Mouse (Mus musculus) spleen, postnatal 10 days (tissue): ENCODE data around the gene Ryk.

Source experiments
- DNase-seq, 2 experiments: peaks; one replicate each; pipeline ENCODE4 v3.0.0; 2021 to 2022; ENCODE audit warnings: low spot score in 2 of 2

Ryk gene

DNA sequence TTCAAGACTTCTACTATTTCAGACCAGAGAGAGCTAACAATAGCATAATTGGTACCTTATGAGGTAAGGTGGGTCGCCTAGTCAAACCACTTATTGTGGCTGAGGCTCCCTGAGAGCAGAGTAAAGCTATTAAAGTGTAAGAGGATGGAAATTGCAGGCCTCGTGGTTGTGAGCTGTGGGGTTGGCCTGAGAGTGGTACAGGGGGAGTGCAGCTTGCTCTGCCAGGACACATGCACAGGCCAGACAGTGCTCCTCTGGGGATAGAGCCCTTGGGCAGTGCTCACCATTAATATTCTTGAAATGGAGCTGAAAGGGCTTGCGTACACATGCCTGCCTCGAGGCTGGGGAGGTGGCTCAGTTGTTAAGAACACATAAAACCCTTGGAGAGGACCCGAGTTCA lies 23.6 kb downstream of the Ryk start:
- no peak for DNase-seq

DNA sequence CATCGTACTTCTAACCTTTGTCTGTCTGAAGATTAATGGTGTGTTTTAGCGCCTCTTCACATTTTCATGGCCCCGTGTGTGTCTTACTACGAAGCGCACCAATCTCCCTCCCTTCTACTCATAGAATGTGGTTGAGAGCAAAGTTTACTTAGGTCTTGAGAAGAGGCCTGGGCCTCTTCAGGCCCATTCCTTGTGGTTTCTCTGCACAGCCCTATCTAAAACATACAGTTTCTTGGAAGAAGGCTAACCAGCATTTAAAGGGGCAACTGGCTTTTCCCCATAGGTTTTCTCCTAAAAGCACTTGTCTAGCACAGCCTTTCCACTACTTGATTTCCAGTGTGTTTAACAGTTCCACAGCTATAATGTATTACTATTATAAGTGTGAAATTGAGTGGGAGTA lies 24.7 kb downstream of the Ryk start:
- no peak for DNase-seq

DNA sequence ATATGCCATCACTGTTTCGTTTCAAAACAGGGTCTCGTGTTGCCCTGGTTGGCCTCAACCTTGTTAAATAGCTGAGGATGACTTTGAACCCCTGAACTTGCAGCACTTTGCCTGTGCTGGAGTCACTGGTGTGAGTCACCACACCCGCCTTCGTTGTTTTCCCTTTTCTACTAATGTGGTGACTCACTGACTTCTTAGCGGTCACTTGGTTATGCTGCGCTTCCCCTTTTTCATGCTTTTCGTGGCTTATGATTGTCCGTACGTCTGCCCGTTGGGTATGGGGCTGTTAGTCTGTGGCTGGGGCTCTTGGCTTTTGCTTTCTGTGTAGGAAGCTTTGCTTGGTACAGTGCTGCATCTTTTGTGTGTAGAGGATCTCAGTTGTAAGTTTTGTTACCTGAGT lies 25.2 kb downstream of the Ryk start:
- DNase-seq = no peak

DNA sequence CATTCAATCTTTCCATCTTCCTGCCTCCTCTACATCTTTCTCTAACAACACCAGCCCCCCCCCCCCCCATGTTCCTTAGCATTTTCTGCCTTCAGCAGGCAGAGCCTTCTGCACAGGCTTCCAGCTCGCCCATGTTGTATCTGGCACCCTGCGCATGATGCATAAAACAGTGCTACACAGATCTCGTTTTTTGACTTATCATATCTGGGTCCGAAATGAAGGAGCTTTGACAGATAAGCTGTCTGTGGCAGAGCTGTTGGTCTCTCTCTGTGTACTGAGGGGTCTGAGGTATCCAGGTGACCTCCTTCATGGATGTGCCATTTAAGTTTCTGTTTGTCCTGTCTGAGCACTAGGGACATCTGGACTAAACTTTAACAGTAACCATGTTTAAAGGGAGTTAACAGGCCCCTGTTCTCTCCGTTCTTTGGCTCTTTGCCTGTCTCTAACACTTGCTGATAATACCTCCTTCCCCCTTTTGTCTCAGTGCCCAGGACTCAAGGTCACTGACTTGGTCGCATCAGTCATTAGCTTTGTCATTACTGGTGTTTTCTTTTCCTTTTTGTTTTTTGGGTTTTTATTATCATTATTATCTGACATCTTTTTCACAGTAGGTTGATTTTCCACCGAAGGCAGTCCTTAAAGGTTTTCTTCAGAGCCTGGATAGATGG lies 26.2 kb downstream of the Ryk start:
- DNase-seq = no peak

DNA sequence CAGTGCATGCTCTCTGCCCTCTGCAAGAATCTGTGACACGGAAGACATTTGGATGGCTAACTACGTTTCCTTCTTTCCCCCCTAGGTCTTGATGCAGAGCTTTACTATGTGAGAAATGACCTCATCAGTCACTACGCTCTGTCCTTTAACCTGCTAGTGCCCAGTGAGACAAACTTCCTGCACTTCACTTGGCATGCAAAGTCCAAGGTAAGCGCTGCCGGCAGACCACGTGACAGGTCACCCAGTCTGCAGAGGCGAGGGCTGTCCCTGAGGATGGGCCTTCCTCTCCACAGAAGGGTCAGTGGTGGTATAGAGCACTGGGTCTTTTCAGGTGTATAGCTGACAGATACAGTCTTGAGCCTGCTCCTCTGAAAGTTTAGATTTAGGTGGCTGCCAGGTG lies 27.1 kb downstream of the Ryk start:
- DNase-seq = no peak

DNA sequence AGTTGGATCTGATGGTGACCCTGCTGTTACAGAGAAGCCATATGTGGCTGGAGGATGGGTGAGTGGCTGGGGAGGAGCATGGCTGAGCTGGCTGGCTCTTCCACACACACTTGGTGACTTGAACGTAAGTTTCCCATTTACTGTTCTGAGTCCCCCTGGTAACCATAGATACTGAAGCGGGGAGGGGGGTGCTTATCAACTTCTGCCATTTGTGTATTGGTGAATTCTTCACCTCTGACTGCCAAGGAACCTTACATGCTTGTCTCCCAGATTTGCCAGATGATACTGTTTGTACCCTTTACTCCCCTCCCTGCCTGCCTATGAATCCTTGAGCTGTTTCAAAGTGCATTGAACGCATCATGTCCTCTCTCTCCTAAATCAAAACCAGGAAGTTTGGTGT lies 27.5 kb downstream of the Ryk start:
- DNase-seq = no peak

DNA sequence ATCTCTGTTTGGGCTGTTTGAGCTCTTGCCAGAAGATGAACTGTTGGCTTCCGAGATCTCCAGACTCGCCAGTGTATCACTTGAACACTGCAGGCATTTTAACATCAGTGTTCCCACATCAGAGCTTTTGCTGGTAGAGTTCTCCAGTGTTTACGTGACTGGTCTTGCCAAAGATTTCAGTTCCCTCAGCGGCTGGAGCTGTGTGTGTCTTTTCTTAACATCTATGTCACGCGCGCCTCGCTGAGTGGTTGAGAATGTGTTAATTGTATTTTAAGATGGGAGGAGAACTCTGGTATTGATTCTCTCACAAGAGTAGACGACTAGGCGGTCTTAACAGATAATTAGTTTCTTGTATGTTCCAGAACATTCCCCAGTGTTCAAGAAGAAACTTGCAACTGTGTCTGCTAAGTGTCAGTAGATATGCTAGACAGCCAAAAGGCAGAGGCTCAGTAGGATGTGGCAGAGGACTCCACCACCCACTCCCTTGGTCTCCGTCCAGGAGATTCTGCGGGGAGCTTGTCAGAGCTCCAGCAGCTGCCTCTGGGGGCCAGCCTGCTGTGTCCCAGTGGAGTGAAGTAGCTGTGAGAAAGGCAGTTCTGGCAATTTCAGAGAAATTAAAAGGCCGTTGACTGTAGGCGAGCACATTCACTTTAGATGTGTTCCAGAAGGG lies 29.3 kb downstream of the Ryk start:
- DNase-seq = no peak

DNA sequence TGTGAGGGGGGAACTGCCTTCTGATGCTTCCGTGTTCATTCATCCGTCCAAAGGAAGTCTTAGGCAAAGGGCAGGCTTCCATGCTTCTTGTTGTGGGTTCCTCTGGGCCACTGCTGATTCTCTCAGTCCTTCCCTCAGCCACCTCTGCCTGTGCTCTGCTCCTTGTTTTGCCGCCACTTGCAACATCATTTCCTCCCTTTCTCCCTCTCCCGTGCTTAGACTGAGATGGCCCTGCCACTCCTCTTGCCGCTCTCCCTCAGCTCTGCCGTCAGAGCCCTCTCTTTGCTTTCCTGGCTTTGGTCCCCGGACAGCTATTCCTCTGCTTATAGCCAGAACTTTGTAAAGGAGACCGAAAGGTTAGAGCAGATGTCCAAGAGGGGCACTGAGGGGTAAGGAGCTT lies 30.2 kb downstream of the Ryk start:
- no peak for DNase-seq

DNA sequence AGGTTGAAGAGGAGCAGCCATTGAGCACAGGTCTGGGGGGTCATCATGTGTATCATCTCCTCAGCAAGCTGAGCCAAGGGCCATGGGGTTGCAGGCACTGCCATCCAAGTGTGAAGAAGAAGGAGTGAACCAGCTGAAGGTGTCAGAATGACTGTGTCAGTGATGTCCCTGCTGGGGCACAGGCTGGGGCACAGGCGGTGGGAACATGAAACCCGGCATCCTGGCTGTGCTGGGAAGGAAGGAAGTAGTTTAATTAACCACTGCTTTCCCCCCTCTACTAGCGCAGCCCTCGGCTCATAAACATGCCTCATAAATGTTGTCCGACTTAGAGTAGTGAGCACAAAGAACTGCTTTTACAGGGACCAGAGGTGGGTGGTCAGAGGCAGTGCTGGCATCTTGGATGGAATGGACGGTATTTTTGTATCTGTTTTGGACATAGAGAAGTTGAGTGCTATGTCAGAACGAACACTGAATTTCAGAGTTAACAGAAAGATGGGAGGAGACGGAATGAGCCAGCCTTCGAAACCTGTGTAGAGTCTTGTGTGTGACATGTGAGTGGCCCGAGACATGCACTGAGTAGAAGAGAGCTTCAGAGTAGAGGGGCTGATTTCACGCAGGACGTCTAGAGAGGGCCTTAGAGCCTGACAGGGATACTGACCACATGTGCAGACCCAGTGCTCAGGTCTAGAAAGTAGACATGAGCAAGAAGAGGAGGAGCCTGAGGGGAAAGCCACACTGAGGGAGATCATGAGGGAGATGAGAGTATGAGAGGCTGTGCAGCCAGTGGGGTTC lies 31.4 kb downstream of the Ryk start:
- no peak for DNase-seq

DNA sequence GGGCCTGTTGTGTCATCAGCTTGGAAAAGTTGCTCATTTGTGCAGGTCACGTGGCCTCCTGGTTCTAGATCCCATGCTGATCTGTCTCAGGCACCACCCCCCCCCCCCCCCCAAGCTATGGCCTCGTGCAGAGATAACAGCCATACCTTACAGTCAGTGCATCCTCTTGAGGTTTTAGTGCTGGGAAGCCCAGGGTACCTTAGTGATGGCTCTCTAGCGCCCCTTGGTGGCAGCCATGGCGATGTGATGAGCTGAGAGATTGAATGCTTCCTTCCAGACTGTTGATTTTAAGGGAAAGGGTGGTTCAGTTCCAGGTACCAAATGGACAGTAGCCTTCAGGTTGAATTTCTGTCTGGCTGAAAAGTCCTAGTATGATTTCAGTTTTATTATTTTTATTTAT lies 32.2 kb downstream of the Ryk start:
- DNase-seq = peak; percentile 40 to 79

DNA sequence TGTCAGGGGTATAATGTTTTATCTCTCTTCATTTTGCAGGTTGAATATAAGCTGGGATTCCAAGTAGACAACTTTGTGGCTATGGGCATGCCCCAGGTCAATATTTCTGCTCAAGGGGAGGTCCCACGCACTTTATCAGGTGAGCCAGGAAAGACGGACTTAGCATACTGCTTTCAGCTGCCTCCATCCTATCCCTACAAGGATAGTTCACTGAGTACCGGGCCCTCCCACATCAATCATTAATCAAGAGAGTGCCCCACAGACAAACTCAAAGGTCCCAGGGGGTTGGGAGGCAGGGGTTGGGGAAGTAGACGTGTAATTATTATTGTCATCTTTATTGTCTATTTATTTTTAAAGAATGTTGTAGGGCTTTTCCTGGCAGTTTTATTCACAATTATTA lies 32.8 kb downstream of the Ryk start:
- no peak for DNase-seq

DNA sequence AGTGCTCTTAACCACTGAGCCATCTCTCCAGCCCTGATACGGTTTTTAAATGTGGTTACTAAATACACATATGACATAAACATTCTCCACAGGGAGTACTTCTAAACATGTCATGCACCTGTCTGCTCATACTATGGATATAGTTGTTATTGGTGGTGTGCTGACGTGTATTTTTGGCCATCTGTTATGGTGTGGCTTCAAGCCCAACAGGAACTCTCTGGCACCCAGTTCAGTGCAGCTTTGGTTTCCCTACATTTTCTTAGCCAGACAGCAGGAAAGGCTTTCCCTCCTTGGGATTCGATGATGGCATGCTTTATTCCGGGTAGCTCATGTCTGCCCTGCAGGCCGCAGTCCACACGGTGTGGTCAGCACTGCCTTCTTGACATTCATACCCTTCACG lies 33.7 kb downstream of the Ryk start:
- DNase-seq = no peak

DNA sequence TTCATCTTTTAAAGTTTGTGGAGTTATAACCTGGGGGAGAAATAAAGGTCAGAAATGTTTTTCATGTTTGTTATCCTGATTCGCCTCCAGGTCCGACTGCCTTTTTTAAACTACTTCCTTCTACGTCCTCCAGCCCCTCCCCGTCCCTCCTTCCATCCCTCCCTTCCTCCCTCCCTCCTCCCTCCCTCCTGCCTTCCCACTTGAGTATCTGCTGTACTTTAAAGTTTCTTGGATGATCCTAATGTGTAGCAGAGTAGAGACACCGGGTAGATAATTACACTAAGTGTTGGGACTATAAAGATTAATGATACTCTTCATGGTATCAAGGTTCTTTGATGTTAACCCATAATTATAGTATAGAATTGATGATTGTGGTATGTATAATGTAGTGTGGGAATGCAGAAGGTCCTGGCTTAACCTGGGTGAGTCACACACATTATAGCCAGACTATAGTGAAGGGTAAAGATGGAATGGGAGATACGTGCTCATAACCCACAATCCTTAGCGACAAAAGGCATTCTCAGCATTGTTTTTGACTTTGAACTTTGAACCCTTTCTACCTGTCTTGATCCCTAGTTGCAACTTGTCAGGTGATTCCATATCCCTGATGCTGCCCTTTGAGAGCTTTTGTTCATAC lies 41.5 kb downstream of the Ryk start:
- DNase-seq = no peak

DNA sequence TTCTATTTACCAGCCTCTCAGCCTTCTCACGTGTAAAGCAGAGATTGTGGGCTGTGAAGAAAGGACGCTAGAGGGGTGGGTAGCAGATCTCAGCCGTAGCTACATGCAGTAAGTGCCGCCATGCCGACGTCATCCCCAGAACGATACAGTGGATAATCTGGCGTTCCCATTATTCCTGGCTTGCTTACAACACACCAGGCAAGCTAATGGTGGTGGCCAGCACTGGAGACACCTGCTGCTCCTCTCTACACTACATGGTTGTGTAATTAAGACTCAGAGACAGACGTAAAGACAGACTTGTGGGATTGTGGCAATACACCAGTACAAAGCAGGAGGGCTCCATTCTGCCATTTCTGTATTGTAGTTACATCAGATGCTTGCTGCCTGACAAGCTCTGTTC lies 43.2 kb downstream of the Ryk start:
- DNase-seq = no peak

DNA sequence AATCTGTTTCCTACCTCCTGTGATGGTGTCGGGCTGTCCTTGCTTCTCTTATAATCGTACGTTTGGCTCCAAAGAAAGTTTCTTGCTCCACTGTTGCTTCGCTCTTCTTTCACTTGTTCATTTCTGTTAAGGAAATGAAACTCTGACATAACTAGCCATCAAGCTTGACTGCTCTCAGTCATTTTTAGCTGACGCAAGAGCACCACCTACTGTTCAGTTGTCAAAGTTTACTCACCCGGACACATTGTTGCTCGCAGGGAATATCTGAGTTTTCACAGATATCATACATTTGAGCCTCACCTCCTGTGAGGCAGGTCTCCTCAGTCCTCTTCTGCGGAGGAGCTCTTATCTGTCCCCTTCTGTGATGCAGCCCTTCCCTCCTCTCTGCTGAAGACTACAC lies 44.8 kb downstream of the Ryk start:
- DNase-seq = peak; percentile 22 to 71

DNA sequence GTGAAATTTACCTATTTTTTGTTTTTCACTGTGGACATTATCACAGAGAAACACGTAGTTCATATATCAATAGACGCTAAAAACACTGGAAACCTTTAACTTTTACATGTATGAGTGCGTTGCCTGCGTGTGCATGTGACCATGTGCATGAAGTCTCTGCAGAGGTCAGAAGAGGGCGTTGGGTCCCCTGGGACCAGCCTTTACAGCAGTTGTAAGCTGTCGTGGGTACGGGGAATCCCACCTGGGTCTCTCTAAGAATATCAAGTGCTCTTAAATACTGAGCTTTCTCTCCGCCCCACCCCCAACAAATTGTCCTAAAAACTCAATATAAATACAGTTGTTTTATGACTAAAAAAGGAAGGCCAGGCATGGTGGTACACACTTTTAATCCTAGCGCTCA lies 50.0 kb downstream of the Ryk start:
- peak in 1 of 2 experiments; percentile 37 for DNase-seq

DNA sequence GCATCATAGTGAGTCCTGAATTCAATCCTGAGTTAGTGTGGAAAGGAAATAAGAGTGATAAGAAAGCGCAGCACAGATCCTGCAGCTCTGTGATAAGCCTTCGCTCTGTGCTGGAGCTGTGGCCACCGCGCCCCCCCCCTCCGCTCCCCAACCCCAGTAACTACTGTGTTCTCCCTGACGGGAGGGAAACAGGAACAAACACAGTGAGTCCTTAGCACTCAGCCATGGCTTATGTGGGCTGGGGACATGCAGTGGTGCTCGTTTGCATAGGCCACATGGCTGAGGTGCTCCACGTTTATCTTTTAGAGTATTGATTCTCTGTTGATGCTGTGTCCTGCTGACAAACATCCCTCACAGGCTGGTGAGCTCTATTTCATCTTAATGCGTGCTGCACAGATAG lies 55.4 kb downstream of the Ryk start:
- no peak for DNase-seq

DNA sequence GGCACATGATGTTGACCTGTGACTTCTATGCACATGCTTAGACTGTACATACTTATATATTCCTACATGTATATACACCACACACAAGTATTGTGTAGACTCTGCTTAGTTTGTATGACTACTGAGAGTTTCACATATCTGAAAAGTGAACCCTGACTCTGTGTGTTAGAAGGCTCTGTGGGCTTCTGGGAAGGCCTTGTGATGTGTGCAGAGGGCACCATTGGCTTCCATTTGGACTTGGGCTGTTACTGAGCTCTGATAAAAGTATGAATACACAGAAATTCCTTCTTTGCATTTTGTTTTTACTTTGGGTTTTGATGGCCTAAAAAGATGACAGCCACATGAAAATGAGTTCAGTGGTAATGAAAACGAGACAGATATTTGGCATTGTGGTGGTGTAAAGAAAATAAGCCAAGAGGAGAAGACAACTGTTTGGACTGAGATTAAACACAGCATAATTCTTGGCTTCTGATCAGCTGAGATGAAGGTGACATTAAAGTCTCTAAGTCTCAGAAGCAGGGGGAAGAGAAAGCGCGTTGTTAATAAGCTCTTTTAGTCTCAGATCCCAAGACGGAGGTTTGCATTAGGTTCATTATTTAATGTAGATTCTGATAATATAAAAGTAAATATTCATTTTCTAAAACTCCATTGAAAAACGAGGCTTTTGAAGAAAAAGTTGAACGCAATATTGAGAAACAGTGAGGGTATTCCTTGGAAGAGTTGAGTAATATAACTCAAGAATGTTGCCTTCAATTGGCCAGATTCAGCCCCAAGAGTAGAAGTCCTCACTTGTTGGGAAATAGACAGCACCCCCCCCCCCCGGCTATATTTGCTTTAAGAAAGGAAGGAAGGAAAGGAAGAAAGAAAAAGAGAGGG lies 58.0 kb downstream of the Ryk start:
- no peak for DNase-seq

DNA sequence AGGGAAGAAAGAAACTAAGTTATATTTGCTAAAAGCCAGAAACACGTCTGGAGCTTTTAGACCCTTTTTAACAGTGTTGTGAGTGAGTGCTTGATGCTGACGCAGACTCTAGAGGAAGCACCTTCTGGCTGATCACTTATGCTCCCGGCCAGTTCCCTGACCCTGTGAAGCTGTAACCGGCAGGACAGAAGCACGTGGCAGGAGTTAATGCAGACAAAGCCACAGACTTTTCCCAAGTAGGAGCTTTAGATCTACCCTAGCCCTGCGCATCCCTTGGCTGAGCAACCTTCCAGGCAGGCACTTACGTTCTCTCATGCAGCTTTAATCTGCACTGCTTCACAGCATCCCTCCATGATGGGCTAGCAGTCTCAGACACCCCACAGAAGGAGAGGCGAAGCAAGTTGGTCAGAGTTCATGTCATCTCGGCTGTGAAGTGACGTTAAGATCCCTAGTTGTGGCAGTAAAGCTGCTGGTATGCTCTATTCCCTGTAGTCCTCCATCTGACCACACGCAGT lies 58.7 kb downstream of the Ryk start:
- no peak for DNase-seq

DNA sequence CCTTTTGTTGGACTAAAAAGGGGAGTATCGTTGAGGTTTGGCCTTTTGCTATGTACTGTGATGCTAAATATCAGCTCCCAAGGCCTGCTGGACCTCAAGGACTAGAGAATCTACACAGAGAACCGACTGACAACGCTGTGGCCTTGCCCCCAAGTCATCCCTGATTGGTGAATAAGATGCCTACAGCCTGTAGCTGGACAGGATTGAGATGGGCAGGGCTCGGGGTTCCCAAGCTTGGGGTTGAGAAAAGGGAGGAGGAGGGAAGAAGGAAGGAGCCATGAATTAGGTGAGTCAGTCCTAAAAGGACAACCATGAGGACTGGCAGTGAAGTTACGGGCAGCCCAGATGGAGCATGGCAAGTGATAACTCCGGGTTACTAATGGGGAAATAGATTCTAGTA lies 65.2 kb downstream of the Ryk start:
- DNase-seq = no peak

DNA sequence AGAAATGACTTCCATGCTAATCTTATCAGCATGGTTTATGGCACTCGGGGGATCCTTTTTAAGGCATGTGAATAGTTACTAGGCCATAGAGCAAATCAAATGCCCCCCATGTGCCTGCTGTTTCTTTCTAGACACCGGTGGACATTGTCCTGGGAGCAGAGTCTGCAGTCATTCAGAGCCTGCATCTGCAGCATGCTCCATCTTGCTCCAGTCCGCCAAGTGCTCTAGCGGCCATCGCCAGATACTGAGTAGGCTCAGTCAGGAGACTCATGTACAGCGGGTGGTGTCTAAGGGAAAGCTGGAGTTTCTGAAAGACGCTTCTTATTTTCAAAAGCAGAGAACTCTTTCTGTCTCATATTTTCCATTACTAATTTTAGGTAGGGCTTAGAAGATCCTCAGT lies 67.6 kb downstream of the Ryk start:
- no peak for DNase-seq
